Mouse (Mus musculus) layer of hippocampus, postnatal 10 days (tissue): ENCODE data around the gene Kif18b. TPM values are rescaled to one million over a fixed set of nuclear protein-coding genes. Genes with fewer than 3 reads are reported as not detected.
A peak's percentile ranks its signal among the peaks of the same experiment; 100 is the strongest.

Experiments
- DNase-seq, 2 experiments: peaks; one replicate each; pipeline ENCODE4 v3.0.0; 2021; ENCODE audit warnings: low spot score in 2 of 2
- long read RNA-seq: library from polyadenylated mRNA; stranded (forward); transcript quantifications from one replicate; pipeline ENCODE4 v2.0.0, GENCODE M21; 2023
- total RNA-seq, 2 experiments: library from RNA; stranded (reverse); gene quantifications; 2 replicates each; pipeline ENCODE4 v1.2.3; 2021

The Kif18b gene
- 1 to 10 TPM; 2.6 TPM for total RNA-seq
- long read RNA-seq, partial matches to known transcripts, result 2 of 6 reads
- long read RNA-seq, other reads (novel, unspliced or antisense), result 0 of 6 reads

- DNase-seq, result peak; percentile 90 to 94
Measured at GRCm38 (mm10) chr11:102924557-102925350, at the start of gene Kif18b. TSS of gene Kif18b (minus strand) at chr11:102925124.

- no peak for DNase-seq
Measured at GRCm38 (mm10) chr11:102972326-102972725, 47.4 kb upstream of the Kif18b start.

GRCm38 (mm10) chr11:102971604-102972003 is 46.7 kb upstream of the Kif18b start:
- no peak for DNase-seq

- no peak for DNase-seq
Measured at GRCm38 (mm10) chr11:102964547-102965091, 39.7 kb upstream of the Kif18b start.

- DNase-seq, result no peak
Measured at GRCm38 (mm10) chr11:102963855-102964546, 39.1 kb upstream of the Kif18b start.

GRCm38 (mm10) chr11:102963246-102963854 is 38.4 kb upstream of the Kif18b start:
- DNase-seq, result no peak

- no peak for DNase-seq
Measured at GRCm38 (mm10) chr11:102962861-102963245, 37.9 kb upstream of the Kif18b start.

- no peak for DNase-seq
Measured at GRCm38 (mm10) chr11:102961082-102961481, 36.2 kb upstream of the Kif18b start.

GRCm38 (mm10) chr11:102958870-102959269 is 33.9 kb upstream of the Kif18b start:
- no peak for DNase-seq

- no peak for DNase-seq
Measured at GRCm38 (mm10) chr11:102958431-102958830, 33.5 kb upstream of the Kif18b start.

GRCm38 (mm10) chr11:102957692-102958091 is 32.8 kb upstream of the Kif18b start:
- DNase-seq, result no peak

GRCm38 (mm10) chr11:102956962-102957614 is 32.2 kb upstream of the Kif18b start:
- DNase-seq, result no peak

GRCm38 (mm10) chr11:102952922-102953321 is 28.0 kb upstream of the Kif18b start:
- DNase-seq, result no peak

- DNase-seq, result peak in 1 of 2 experiments; percentile 54
Measured at GRCm38 (mm10) chr11:102948043-102948961, 23.4 kb upstream of the Kif18b start.

- no peak for DNase-seq
Measured at GRCm38 (mm10) chr11:102946992-102947343, 22.0 kb upstream of the Kif18b start.

- peak; percentile 68 to 82 for DNase-seq
Measured at GRCm38 (mm10) chr11:102946265-102946991, 21.5 kb upstream of the Kif18b start, which contains the start of gene C1ql1. TSS of gene C1ql1 (minus strand) at chr11:102946688.

- DNase-seq, result no peak
Measured at GRCm38 (mm10) chr11:102945306-102946264, 20.7 kb upstream of the Kif18b start.

- no peak for DNase-seq
Measured at GRCm38 (mm10) chr11:102941236-102941635, 16.3 kb upstream of the Kif18b start.
